Mouse (Mus musculus) bone marrow macrophage, adult 2 months (primary cell): ENCODE results near the gene Rps4x.

ENCODE experiments used
- CTCF ChIP-seq: IDR thresholded peaks from 2 replicates; pipeline ENCODE4 v1.5.1; 2012; ENCODE audit warnings: low read depth, mild to moderate bottlenecking, low read length, moderate library complexity
- POLR2A ChIP-seq: IDR thresholded peaks from 2 replicates; pipeline ENCODE4 v1.6.1; 2012; ENCODE audit warnings: mild to moderate bottlenecking, low read depth, low read length, borderline replicate concordance

DNA sequence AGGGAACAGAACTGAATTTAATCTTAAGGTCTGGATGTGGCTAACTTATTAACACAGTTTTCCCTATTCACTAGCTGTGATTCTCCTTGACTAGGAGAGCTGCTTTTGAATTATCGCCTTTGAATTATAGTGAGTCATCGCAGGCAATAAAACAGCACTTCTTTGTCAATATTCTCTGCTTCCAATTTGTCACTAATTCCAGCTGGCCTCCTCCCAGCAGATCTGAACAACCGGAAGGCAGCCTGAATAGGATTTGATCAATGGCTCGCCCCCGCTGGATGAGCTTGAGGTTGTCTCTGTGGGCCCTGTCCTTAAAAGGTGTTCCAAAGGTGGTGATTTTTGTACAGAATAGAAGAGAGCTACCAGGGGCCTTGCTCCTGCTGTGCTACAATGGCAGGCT, 22.7 kb downstream of the Rps4x start:
- no peak for TF ChIP-seq CTCF
- TF ChIP-seq POLR2A, result no peak
